Mouse (Mus musculus): ENCODE results near the gene Naa16.

DNA sequence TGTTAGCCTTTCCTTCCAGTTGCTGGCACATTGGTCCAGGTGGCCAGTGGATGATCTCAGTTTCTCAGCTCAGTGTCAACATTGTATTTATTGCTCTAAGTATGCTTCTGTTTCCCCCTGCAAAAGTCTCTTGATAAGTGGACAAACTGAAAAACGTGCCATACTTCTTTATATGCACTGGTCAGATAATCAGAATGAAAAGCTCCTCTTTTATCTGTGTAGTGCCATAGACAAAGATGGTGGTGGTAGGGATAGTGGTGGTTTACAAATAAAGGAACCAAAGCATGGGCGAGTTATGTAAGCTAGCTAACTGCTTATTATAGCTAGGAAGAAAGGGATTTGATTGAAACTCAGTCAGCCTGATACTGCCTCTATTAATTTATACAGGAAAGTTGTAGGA lies 17.1 kb upstream of the Naa16 start:
- TF ChIP-seq CTCF (IDR thresholded peaks at IDR 0.05; ENCODE audit: low read depth) (no peak), EP300 (IDR thresholded peaks at IDR 0.05; ENCODE audit: low read depth) (no peak)

Measured in heart, postnatal 0 days (tissue).